Mouse (Mus musculus) MEL (cell line): ENCODE data around the gene Chd5.

Experiments used
- BHLHE40 ChIP-seq: IDR thresholded peaks from 2 replicates; pipeline ENCODE4 v1.6.1; 2012; ENCODE audit warnings: low read depth, mild to moderate bottlenecking, inconsistent platforms, low read length, improper control_type of control experiment, borderline replicate concordance
- CTCF ChIP-seq, 3 experiments: IDR thresholded peaks in 2 of 3; conservative IDR thresholded peaks in 1 of 3; 2 replicates each; pipeline ENCODE4 v1.5.1; 2011 to 2012; ENCODE audit warnings: low read length in 3 of 3, low read depth in 2 of 3, mild to moderate bottlenecking in 2 of 3, improper control_type of control experiment in 1 of 3, inconsistent platforms in 1 of 3, mixed read lengths in 1 of 3, moderate library complexity in 1 of 3; ENCODE audit not compliant: control insufficient read depth in 1 of 3, insufficient read depth in 1 of 3, poor library complexity in 1 of 3, severe bottlenecking in 1 of 3
- EP300 ChIP-seq, 2 experiments: IDR thresholded peaks; 2 replicates each; pipeline ENCODE4 v1.6.1; 2011; ENCODE audit warnings: improper control_type of control experiment in 2 of 2, low read length in 2 of 2, low read depth in 1 of 2, mild to moderate bottlenecking in 1 of 2
- ETS1 ChIP-seq: IDR thresholded peaks from 2 replicates; pipeline ENCODE4 v1.6.1; 2012; ENCODE audit warnings: low read depth, mild to moderate bottlenecking, inconsistent platforms, low read length, improper control_type of control experiment, moderate library complexity
- MYC ChIP-seq: IDR thresholded peaks from 2 replicates; pipeline ENCODE4 v1.6.1; 2011; ENCODE audit warnings: low read depth, mild to moderate bottlenecking, low read length, improper control_type of control experiment, moderate library complexity
- POLR2AphosphoS2 ChIP-seq: IDR thresholded peaks from 2 replicates; pipeline ENCODE4 v1.6.1; 2011; ENCODE audit warnings: low read length, improper control_type of control experiment
- SMC3 ChIP-seq: IDR thresholded peaks from 2 replicates; pipeline ENCODE4 v1.6.1; 2011; ENCODE audit warnings: low read depth, low read length, improper control_type of control experiment
- TCF12 ChIP-seq: IDR thresholded peaks from 2 replicates; pipeline ENCODE4 v1.6.1; 2014; ENCODE audit warnings: low read depth, mild to moderate bottlenecking, inconsistent platforms, low read length, improper control_type of control experiment, moderate library complexity
- USF1 ChIP-seq: IDR thresholded peaks from 2 replicates; pipeline ENCODE4 v1.6.1; 2014; ENCODE audit warnings: low read depth, mild to moderate bottlenecking, inconsistent platforms, low read length, improper control_type of control experiment, moderate library complexity
- ZC3H11A ChIP-seq: IDR thresholded peaks from 2 replicates; pipeline ENCODE4 v1.6.1; 2012; ENCODE audit warnings: low read depth, mild to moderate bottlenecking, inconsistent platforms, low read length, improper control_type of control experiment
- ZMIZ1 ChIP-seq: IDR thresholded peaks from 2 replicates; pipeline ENCODE4 v1.6.1; 2012; ENCODE audit warnings: low read depth, mild to moderate bottlenecking, inconsistent platforms, low read length, improper control_type of control experiment, moderate library complexity
- ZNF384 ChIP-seq: IDR thresholded peaks from 2 replicates; pipeline ENCODE4 v1.6.1; 2012; ENCODE audit warnings: low read depth, mild to moderate bottlenecking, inconsistent platforms, low read length, improper control_type of control experiment

DNA sequence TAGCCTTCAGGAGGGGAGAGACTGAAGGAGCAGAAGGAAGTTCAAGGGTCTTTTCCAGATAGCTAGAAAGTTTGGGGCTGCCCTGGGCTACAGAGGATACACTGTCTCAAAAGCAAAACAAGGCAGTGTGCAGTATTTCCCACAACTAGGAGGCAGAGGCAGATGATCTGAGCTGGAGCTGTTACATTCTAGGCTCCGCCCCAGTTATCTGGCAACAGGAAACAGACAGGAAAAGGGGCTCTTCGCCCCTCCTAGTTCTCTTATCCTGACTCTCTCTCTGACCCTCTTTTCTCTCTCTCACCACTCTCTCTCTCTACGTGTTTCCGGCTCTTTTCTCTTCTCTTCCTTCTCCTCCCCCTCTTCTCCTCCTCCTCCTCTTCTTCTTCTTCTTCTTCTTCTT is 42.5 kb upstream of the Chd5 start:
- peak; percentile 45; the same call in 1 of the 2 replicates for TF ChIP-seq TCF12
- TF ChIP-seq ZMIZ1: peak; percentile 43; the same call in 1 of the 2 replicates
- TF ChIP-seq ETS1: peak; percentile 65; the same call in 1 of the 2 replicates
- TF ChIP-seq ZNF384: no peak
- TF ChIP-seq MYC: peak; percentile 61; the same call in 1 of the 2 replicates
- no peak; the same call in 1 of the 2 replicates for TF ChIP-seq POLR2AphosphoS2
- no peak for TF ChIP-seq USF1
- TF ChIP-seq SMC3: no peak
- TF ChIP-seq BHLHE40: peak; percentile 38; the same call in 1 of the 2 replicates
- no peak for TF ChIP-seq ZC3H11A
- peak; percentile 44 to 56; a peak in 2 of 4 replicates for TF ChIP-seq EP300 (IDR thresholded peaks at IDR 0.05; ENCODE audit: low read depth in 1 of 2, low read length in 2 of 2)
- no peak for TF ChIP-seq CTCF (IDR thresholded peaks at IDR 0.05 in 2 of 3, conservative IDR thresholded peaks at IDR 0.05 in 1 of 3; ENCODE audit: control insufficient read depth in 1 of 3, insufficient read depth in 1 of 3, low read depth in 2 of 3, low read length in 3 of 3, poor library complexity in 1 of 3, severe bottlenecking in 1 of 3)
